Mouse (Mus musculus) layer of hippocampus, adult 11-12 months (tissue): ENCODE measurements at regions not wholly inside any gene's neighbourhood (a gene's known extent, or its start where the extent isn't known, plus 50 kb on each side); places are given as distances from the start of the nearest gene placed in this dataset.
"Not testable (repeated sequence)": the region's sequence is repeated elsewhere in the genome, so short reads cannot be mapped to it uniquely, and the experiment has no call there.

Experiments used
- DNase-seq: peaks from one replicate; pipeline ENCODE4 v3.0.0; 2022; ENCODE audit warnings: low spot score

GRCm38 (mm10) chr12:93151530-93151929 is 1302.6 kb upstream of the Sel1l start:
- no peak for DNase-seq

DNA sequence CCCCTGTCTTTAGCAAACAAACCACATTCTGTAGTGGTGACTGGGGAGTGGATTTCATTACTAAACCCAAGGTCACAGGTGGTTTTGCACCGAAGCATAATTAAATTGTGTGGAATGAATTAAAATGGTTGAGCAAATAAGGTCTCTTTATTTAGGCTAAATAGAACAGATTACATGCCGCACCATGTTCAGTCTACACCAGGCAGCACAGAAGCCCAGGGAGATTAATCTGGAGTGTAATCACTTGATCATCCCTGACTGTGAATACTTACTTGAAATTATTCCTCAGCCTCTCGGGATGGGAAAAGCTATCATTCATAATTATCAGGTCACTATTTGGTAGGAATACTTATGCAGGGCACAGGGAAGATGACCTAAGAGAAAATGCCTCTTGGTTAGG is 1293.3 kb upstream of the Sel1l start:
- no peak for DNase-seq

GRCm38 (mm10) chr12:93136395-93136794 is 1287.4 kb upstream of the Sel1l start:
- DNase-seq = no peak

DNA sequence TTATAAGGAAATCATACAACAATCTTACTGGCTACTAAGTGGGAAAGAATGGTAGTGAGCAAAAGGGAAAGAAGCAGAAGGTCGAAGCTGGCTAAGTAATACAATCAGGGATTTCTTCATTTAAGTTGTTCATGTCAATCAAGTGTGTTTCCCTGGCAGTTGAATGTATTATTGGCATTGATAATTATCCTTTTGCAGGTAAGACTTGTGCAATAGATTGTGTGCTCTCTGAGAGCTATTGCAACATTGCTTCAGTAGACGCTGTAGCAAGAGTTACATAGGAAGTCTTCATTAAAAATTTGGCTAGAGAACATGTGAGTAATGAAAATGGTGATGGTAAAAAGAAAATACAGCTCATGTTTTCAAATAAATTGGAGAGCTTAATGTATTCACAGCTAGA is 1273.3 kb upstream of the Sel1l start:
- DNase-seq = no peak

DNA sequence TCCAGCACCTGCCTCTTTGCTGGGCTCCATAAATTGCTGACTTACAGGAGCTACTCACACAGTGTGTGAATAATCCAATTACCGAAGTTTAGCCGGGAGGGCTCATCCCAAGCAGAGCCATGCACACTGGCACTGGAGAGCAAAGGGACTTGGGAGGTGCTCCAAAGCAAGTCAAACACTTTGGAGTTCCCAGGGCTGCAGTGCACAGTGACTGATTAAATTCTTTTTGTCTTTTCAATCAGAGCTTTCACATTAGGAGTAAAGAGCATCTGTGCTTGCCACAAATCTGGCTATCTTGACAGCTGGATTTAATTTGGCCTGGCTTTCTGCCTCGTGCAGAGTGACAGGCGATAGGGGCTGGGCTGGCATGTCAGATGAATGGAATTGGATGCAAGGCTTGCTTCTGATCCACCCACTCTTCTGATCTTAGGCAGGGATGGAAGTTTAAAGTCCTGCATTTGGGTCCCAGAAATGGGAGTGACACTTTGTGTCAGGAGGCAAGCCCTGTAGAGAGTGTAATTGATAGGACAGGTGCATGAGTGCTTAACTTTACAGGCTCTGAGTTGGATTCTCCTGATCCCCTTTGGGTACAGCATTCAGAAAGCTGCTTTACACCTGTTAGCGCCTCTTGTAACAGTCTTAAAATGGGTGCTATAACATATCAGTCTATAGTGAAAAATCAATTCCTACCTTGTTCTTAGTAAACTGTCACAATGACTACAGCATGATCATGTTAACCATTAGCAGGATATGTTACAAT is 1239.3 kb upstream of the Sel1l start:
- DNase-seq = no peak

DNA sequence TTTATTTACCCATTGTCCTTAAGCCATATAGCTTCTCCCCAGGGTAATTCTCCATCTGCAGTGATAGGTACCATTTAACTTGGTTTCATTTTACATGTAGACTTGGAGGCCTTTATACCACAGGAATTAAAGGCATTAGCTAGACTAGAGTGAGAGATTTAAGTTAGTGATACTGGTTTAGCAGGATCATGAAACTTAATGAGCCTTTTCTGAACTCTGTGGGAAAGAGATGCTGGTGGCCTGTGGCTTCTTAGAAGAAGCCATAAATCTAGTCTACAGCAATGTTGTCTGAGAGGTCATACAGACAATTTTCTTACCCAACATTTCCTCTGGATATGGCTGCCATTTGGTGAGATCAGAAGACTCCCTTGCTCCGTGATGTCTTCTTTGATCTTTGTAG is 1214.9 kb upstream of the Sel1l start:
- no peak for DNase-seq

DNA sequence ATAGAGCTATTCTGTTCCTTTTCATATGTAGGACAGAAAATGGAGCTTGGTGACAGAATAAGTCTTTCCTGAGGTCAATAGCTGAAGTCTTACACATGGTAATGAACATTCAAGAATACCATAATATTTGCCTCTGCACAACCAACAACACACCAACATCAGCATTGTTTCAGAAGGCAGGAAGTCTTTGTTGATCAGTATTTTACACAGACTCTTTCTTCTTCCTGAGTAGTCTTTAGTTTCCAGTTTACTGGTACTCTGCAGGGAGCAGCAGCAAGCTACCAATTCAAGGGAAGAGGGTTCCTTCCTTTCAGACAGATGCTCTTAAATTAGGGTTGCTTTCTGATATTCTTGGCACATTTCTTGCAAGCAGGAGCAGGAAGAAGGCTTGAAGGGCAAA is 1170.7 kb upstream of the Sel1l start:
- DNase-seq = no peak

DNA sequence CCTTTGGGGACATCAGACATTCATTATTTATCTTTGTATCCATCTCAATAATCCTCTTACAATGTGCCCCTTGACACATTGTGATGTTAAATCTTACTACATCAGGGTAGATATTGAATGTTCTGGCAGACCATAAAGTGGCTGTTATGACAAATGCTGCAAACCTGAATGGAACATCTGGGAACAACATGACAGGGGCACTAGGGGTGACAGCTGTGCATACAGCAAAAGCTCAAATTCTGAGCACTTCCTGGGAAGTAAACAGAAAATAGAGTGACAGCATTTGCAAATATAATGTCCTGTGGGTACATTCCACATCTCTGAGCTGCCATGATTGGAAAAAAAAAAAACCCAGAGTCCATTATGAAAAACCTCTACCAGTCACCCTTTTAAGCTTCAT is 1162.6 kb upstream of the Sel1l start:
- DNase-seq = no peak

GRCm38 (mm10) chr12:93006844-93007365 is 1157.9 kb upstream of the Sel1l start:
- no peak for DNase-seq

DNA sequence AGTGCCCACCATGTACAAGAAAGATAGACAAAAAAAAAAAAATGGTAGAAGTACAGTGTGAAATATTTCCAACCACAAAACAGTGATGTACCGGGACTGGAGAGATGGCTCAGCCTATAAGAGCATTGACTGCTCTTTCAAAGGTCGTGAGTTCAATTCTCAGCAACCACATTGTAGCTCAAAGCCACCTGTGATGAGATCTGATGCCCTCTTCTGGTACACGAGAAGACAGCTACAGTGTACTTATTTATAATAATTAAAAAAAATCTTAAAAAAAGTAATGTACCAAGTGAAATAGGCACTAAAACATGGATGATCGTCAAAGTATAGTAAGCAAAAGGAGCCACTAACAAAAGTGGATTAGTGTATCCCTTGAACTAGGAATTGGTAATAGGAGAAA is 1154.2 kb upstream of the Sel1l start:
- no peak for DNase-seq

DNA sequence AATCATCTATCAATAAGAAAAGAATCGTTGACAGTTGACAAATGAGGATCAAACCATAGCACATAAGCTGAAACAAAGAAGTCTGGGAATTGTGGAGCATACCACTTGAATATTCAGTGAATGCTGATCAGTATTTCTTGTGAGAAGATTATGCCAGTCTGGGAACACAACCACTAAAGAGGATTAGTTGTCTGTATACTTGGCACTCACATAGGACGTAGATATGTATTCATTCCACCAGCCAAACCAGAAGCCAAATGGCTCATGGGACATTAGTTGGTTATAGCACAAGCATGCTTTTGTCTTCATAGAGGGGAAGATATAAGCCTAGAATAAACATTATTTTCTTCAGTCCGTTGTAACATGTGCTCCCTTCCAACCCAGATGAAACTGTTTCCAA is 1126.7 kb upstream of the Sel1l start:
- DNase-seq = no peak

DNA sequence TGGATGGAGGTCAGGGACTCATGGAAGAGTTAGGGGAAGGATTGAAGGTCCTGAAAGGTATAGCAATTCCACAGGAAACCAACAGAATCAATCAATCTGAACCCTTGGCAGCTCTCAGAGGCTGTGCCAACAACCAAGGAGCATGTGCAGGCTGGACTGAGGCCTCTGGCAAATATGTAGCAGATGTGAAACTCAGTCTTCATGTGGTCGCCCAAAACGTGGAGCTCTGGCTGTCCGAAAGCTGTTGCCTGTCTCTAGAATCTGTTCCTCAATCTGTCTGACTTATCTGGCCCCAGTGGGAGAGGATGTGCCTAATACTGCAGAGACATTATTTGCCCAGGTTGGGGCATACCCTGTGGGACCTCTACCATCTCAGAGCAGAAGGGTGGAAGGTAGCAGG is 1095.4 kb upstream of the Sel1l start:
- no peak for DNase-seq

DNA sequence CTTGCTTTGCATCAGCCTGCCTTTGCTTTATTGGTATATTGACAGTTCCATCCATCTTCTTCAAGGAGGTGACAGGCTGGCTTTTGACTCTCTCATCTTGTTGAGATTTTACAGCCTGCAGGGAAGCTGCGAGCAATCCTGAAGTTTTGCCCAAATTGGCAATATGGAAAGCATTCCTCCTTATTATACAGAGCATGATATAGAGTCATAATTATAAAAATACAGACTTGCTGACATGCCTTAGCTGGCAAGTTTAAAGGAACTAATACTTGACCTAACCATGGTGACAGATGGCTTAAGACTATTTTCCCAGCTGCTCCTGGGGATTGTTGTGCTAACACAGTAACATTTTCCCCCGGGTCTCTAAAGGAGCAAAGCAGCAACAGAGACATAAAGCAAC is 1078.6 kb upstream of the Sel1l start:
- DNase-seq = no peak

DNA sequence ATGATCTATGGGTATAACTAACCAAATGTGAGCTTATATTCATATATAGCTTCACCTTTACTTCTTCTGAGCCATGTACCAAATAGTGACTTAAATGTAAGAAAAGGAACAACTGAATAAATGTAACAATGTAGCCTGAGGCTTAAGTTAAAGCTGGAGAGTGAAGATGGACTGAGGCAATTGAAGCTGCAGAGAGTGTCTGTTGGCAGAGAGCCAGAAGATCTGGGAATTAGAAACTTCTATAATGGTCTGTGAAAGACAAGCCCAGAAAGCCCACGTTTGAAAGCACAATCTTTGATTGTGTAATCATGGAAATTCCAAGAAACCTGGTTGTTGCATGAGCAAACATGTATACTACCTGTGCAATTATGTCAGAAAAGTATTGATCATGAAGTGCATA is 1078.0 kb upstream of the Sel1l start:
- DNase-seq = no peak

DNA sequence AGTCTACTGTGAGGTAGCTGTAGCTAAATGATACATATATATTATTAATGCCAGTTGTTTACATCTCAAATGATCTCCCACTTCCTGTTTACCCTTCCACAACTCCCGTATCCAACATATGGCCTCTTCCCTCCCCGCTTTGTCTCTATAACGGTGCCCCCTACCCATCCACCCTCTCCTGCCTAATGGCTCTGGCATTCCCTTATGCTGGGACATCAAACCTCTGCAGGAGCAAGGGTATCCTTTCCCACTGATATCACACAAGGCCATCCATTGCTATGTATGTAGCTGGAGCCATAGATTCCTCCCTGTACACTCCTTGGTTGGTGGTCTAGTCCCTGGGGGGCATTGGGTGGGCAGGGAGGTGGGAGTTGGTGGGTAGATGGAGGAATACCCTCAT is 1071.0 kb upstream of the Sel1l start:
- DNase-seq = no peak

DNA sequence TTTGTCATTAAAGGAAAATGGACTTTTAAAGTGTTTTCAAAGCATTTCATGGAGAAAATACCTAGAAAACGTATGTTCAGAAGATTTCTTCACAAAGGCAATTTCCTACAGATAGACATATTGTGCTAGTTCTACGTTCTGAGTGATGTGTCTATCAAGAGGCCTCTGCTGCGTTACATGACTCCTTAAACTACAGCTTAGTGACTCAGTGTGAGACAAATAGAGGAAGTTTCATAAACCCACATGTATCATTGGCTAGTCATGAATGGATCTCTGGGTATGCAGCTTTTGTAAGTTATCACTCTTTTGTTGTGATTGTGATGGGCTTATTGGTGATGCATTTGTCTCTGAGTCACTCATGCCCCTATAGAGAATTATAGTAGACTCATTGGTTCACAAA is 1067.3 kb upstream of the Sel1l start:
- DNase-seq = no peak

GRCm38 (mm10) chr12:92915776-92916175 is 1066.8 kb upstream of the Sel1l start:
- no peak for DNase-seq

- no peak for DNase-seq
These were observed 1066.2 kb upstream of the Sel1l start for GRCm38 (mm10) chr12:92915203-92915602.

- DNase-seq = no peak
These were observed 1055.4 kb upstream of the Sel1l start for GRCm38 (mm10) chr12:92904382-92904781.

DNA sequence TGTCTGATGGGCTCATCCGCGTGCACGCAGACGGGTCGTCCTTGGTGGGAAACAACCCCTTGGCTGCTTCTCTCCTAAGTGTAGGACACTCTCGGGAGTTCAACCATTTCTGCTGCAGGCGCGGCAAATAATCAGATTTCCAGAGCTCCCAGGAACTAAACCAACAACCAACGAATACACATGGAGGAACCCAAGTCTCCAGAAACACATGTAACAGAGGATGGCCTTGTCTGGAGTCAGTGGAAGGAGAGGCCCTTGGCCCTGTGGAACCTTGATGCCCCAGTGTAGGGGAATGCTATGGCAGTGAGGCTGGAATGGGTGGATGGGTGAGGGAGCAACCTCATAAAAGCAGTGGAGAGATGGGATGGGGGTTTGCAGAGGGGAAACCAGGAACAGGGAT is 1043.4 kb upstream of the Sel1l start:
- no peak for DNase-seq

- DNase-seq = not testable (repeated sequence)
These were observed 1042.7 kb upstream of the Sel1l start for GRCm38 (mm10) chr12:92891663-92892062.

GRCm38 (mm10) chr12:92891126-92891525 is 1042.2 kb upstream of the Sel1l start:
- DNase-seq = not testable (repeated sequence)

GRCm38 (mm10) chr12:92887747-92888146 is 1038.8 kb upstream of the Sel1l start:
- DNase-seq = no peak

DNA sequence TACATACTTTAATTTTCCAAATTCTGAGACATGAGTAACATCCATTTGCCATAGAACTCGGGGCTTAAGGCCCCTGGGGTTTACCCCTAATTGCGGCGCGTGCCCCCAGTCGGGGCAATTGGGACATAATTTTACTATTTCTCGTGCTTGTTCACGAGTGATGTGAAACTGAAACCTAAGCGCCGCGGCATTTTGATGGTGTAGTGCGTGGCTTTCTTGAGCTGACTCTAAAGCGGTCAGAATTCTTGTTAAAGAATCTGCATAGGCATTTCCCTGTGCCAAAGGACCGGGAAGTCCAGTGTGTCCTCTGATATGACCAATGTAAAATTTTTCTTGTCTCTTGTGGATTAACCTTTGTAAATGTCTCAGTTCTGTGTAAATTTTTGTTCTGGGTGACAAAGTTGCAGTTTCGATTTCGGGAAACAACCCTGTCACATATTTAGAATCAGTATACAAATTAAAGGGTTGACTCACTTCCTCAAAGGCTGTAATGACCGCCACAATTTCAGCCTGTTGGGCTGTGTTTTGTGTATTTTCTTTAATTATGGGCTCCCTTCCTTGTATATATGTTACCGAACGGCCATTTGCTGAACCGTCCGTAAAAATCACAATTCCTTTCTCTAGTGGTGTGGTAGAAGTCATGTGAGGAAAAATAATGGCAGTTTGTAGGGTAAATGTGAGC is 1037.6 kb upstream of the Sel1l start:
- DNase-seq = not testable (repeated sequence)
